Comparison of ENCODE assay signal across 13 mouse cellular contexts in genomic region chr2:92672106-92672505, GRCm38 (mm10).
DNase-seq lines count a peak whose midpoint lies in the region; TF ChIP-seq lines count a peak whose summit lies in the region.
"Had no signal": no experiment of that assay in that cellular context is flagged by ENCODE, and none has a peak within 500 bp of the region (broad histone marks: within the 10 kb centered on the region; RNA-seq: fewer than 3 reads in every experiment).

No protein-coding gene starts in this region.

- no peak overlapping the region for H3K4me3 ChIP-seq in left cerebral cortex, adult 2 months
- H3K4me3 ChIP-seq: embryonic facial prominence, embryonic 12.5 days; forebrain, embryonic 15.5 days; gastrocnemius, adult 2 months; heart, embryonic 13.5 days had no signal

- intact Hi-C loops in left cerebral cortex, adult 2 months (cut with DNase I) = loop anchor here (2.0 to 10.0 kb wide), 4 partner anchors 21 to 177 kb away; no protein-coding TSS in a partner anchor
- intact Hi-C loops in left cerebral cortex, postnatal 10 days (cut with DNase I) = no loop called here

- H3K27ac ChIP-seq in left cerebral cortex, adult 2 months = peak overlapping the region; percentile 89
- H3K27ac ChIP-seq: embryonic facial prominence, embryonic 12.5 days; forebrain, embryonic 15.5 days; gastrocnemius, adult 2 months; heart, embryonic 13.5 days had no signal

- TF ChIP-seq CTCF in left cerebral cortex, adult 2 months (IDR thresholded peaks at IDR 0.05) = no peak

- DNase-seq in left cerebral cortex, adult 2 months (ENCODE audit: extremely low spot score in 1 of 2, low spot score in 2 of 2) = peak in 1 of 2 experiments; percentile 49
- DNase-seq in left cerebral cortex, postnatal 10 days (ENCODE audit: extremely low spot score in 1 of 2, low spot score in 2 of 2) = no peak
- DNase-seq in right cerebral cortex, adult 2 months (ENCODE audit: low spot score in 2 of 2) = peak; percentile 61 to 64
- DNase-seq in right cerebral cortex, postnatal 14 days = no peak
- DNase-seq in frontal cortex, adult 2 months (ENCODE audit: extremely low spot score in 1 of 2, low spot score in 1 of 2) = peak; percentile 70 to 80
- peak; percentile 90 for DNase-seq in telencephalon, adult 2 months (ENCODE audit: low read depth, low spot score)
- no peak for DNase-seq in spleen, postnatal 4 days (ENCODE audit: low spot score in 2 of 2)
- DNase-seq: cerebellum, adult 8-10 months; gastrocnemius, postnatal 25 days had no signal

Comparison
In these comparisons a context has a peak if more than half of its experiments do, and no peak if none do; other contexts are left out.
1. DNase-seq: peak in right cerebral cortex, adult 2 months (2 of 2), frontal cortex, adult 2 months (2 of 2) and telencephalon, adult 2 months (single experiment); none in left cerebral cortex, postnatal 10 days (0 of 2), right cerebral cortex, postnatal 14 days (single experiment) and spleen, postnatal 4 days (0 of 2).